Mouse (Mus musculus) left cerebral cortex, postnatal 14 days (tissue): Measurements from ENCODE around the gene Dclre1c. TPM values are rescaled to one million over a fixed set of nuclear protein-coding genes. Genes with fewer than 3 reads are reported as not detected.

Experiments
- DNase-seq, 2 experiments: peaks; one replicate each; pipeline ENCODE4 v3.0.0; 2021 to 2022; ENCODE audit warnings: low spot score in 2 of 2, mixed read lengths in 1 of 2
- intact Hi-C: fragments of 180-260 bp; cut with DNase I; formaldehyde crosslinking; loops from one replicate; pipeline ENCODE4 v1.15.1; 2025
- total RNA-seq, 2 experiments: library from RNA; stranded (reverse); gene quantifications; 2 replicates each; pipeline ENCODE4 v1.2.3; 2021

Dclre1c gene
- total RNA-seq, 2 experiments from 2014 or later = 10.1 to 10.8 TPM

- intact Hi-C loops = no loop called here
- DNase-seq = no peak
Measured at GRCm38 (mm10) chr2:3456590-3456989, 32.7 kb downstream of the Dclre1c start.

- DNase-seq = no peak
- intact Hi-C loops = no loop called here
Measured at GRCm38 (mm10) chr2:3473891-3474290, 50.0 kb downstream of the Dclre1c start.

GRCm38 (mm10) chr2:3474361-3474805 is 50.5 kb downstream of the Dclre1c start:
- intact Hi-C loops = no loop called here

GRCm38 (mm10) chr2:3474861-3475283 is 50.9 kb downstream of the Dclre1c start, which contains the start of gene Suv39h2:
Gene Suv39h2 (minus strand): TSS chr2:3475031.
- intact Hi-C loops = loop anchor here (1.0 kb wide), 1 partner anchor 37 kb away; the partner anchor contains the start of genes Gm45902 and Hspa14
- peak; percentile 93 to 97 for DNase-seq

More at GRCm38 (mm10) chr2:3474361-3474805, 50.5 kb downstream of the Dclre1c start:
- peak; percentile 70 to 74 for DNase-seq

GRCm38 (mm10) chr2:3475746-3476251 is 51.9 kb downstream of the Dclre1c start:
- intact Hi-C loops = loop anchor here (1.0 kb wide), 1 partner anchor 37 kb away; the partner anchor contains the start of genes Gm45902 and Hspa14
- no peak for DNase-seq

- DNase-seq = no peak
- intact Hi-C loops = no loop called here
Measured at GRCm38 (mm10) chr2:3480239-3480638, 56.3 kb downstream of the Dclre1c start.

- intact Hi-C loops = no loop called here
- DNase-seq = no peak
Measured at GRCm38 (mm10) chr2:3489816-3490215, 65.9 kb downstream of the Dclre1c start.

GRCm38 (mm10) chr2:3493833-3494409 is 70.0 kb downstream of the Dclre1c start:
- intact Hi-C loops = no loop called here
- no peak for DNase-seq

GRCm38 (mm10) chr2:3499543-3499942 is 75.6 kb downstream of the Dclre1c start:
- intact Hi-C loops = no loop called here

GRCm38 (mm10) chr2:3500886-3501285 is 77.0 kb downstream of the Dclre1c start:
- no peak for DNase-seq
- intact Hi-C loops = no loop called here

More at GRCm38 (mm10) chr2:3499543-3499942, 75.6 kb downstream of the Dclre1c start:
- no peak for DNase-seq

- DNase-seq = peak; percentile 4 to 14
- intact Hi-C loops = loop anchor here (1.0 kb wide), 1 partner anchor 37 kb away; the partner anchor contains the start of gene Suv39h2
Measured at GRCm38 (mm10) chr2:3512076-3512475, 88.1 kb downstream of the Dclre1c start.

GRCm38 (mm10) chr2:3512552-3513454 is 88.9 kb downstream of the Dclre1c start, which contains the start of the genes Gm45902, Hspa14 and Cdnf:
Gene Gm45902 (minus strand): TSS chr2:3512790.
Gene Hspa14 (minus strand): TSS chr2:3512814.
Gene Cdnf (plus strand): TSS chr2:3513030.
- intact Hi-C loops = loop anchor here (1.0 kb wide), 1 partner anchor 38 kb away; the partner anchor contains the start of gene Suv39h2
- peak; percentile 98 to 99 for DNase-seq

Other genes with a start within 250 kb of the Dclre1c start
- 10 to 100 TPM; 78.6 to 80.2 TPM for gene Nmt2, start 139.9 kb upstream of the Dclre1c start, total RNA-seq
- gene Rpp38, start 91.5 kb upstream of the Dclre1c start, total RNA-seq = 1 to 10 TPM; 7.9 to 8.4 TPM
- gene Acbd7, start 88.0 kb upstream of the Dclre1c start, total RNA-seq = 1 to 10 TPM in 1 of 2 experiments, not detected in 1; 1.2 TPM
- gene Olah, start 26.9 kb upstream of the Dclre1c start, total RNA-seq = not detected
- 1 to 10 TPM; 2.0 to 3.6 TPM for gene Meig1, start 1.5 kb upstream of the Dclre1c start, total RNA-seq
- 1 to 10 TPM; 3.1 to 3.2 TPM for gene Suv39h2, start 50.9 kb downstream of the Dclre1c start, total RNA-seq
- 1 to 10 TPM; 5.6 to 5.7 TPM for gene Gm45902, start 88.7 kb downstream of the Dclre1c start, total RNA-seq
- 10 to 100 TPM; 42.6 to 43.3 TPM for gene Hspa14, start 88.7 kb downstream of the Dclre1c start, total RNA-seq
- gene Cdnf, start 88.9 kb downstream of the Dclre1c start, total RNA-seq = 1 to 10 TPM in 1 of 2 experiments, under 1 TPM in 1; 0.55 to 1.2 TPM
- 10 to 100 TPM in 1 of 2 experiments, 1 to 10 TPM in 1; 9.3 to 10.5 TPM for gene Fam107b, start 146.4 kb downstream of the Dclre1c start, total RNA-seq